Mouse (Mus musculus): Measurements from ENCODE around the gene Asap3. TPM values are rescaled to one million over a fixed set of nuclear protein-coding genes. Genes with fewer than 3 reads are reported as not detected.

The Asap3 gene
- total RNA-seq, 2 experiments from 2014 or later = 3.1 to 3.2 TPM

DNA sequence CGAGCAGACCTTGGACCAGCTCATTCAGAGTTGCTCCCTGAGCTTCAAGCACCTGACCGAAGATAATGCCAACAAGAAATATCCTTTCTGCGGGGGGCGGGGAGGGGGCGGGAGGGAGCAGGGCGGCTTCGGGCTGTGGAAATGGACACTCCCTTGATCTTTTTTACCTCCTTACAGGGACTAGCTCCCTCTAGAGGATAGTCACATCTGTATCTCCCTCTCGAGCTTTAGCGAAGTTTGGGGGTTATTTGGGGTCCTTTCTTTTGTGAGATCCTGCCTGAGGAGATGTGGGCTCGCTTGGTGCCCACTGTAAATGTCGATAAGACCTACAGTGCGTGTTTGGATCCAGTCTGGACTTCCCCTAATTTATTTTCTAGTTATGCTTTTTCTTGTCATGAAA, 24.8 kb upstream of the Asap3 start:
- no peak for DNase-seq

DNA sequence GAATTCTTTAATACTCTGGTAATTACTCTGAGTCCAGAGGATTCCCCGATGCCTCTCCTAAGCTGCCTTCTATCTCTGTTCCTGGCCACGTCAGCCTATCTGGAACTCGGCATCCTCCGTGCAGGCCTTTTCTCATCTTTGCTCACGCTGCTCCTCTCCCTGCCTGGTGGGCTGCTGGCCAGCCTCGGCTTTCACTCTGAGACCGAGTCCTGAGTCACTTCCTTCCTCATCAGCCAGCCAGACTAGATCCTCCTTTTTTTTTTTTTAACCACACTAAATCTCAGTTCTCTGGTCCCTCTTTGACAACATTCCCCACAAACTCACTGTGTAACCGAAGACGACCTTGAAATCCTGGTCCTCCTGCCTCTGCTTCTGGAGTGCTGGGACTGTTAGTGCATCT, 20.8 kb upstream of the Asap3 start:
- DNase-seq = no peak

DNA sequence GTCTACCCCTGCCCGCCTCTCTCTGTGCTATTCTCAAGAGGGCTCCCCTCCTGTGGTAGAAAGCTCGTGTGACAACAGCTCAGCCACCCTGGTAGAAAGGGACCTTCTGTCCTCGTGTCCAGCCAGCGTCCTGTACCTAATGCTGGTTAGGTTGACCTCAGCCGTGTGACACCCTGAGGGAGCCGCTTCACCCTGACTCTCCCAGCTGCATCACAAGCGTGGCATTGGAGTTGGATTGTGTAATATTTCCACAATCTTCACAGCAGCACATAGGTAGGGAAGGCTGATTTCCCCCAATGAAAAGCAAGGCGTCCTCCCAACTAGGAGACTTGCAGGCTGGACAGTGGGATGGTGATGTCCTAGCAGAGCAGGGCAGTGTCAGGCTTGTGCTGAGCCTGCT, 19.9 kb upstream of the Asap3 start:
- DNase-seq = no peak

DNA sequence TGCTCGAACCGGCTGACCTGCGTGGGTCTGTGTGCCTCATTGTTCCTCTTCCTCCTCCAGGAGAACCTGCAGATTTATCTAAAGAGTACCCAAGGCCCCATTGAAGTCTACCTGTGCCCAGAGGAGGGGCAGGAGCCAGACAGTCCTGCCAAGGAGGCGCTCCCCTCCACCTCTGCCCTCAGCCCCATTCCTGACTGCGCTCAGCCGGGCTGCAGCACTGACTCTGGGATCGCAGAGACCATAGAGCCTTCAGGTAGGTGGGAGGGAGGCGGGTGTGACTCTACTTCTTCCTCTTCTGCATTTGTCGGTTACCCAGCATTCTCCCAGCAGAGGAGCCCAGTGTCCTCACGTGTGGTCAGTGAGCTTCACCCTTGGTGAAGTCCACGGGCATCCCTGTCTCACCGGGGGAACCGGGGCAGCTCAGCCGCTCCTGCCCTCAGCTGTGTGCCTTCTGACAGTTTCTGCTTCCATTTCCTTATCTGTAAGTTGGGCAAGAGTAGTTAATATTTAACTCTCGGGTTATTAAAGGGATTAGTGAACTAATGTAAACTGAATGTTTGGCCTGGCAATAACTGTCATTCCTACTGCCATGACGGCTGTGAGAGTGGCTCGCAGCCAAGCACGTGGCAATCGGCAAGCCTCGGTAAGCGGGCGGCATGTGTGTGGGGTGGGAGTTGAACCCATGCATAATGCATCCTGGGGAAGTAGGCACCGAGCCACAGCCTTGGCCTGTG, 19.3 kb upstream of the Asap3 start:
- no peak for DNase-seq

DNA sequence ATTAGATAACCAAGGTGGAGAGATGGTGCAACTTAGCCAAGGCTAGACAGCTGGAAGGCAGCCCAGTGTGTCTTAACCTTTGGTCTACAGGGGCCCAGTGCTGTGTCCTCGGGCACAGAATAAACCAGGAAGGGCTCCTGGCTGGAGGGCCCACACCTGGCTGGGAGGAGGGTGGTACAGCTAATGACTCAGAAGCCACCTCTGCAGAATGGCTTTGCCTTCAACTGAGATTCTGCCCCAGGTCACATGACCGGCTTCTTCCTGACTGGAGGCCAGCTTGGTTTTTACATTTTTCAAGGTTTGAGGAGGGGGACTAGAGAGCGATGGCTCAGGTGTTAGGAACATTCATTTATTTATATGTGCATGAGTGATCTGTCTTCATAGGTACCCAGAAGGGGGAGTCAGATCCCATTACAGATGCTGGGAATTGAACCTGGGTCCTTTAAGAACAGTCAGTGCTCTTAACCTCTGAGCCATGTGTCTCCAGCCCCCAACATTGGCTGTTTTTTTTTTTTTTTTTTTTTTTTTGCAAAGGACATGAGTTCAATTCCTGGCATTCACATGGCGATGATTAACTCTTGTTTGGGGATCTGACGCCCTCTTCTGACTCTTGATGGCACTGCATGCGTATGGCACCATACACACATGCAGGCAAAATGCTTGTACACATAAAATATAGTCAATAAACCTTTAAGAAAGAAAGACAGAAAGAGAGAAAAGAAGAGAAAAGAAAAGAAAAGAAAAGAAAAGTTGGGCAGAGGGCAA, 17.0 kb upstream of the Asap3 start:
- DNase-seq = no peak

DNA sequence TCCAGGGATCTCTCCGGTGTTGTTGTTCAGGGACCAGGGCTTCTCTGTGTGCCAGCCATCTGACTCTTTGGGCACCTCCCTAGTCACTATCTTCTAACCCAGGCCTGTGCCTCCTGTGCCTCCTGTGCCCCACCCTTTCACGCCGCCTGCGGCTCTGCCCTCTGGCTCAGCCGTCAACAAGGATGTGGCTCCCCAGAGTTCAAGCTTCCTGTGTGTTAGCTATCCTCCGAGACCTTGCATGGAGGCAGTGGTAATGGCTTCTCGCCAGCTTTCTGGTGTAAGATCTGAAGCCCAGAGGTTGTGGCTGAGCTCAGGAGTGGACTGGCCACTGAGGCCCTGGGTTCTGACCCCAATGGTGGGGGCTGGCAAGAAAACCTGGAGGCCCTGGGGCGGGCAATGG, 16.3 kb upstream of the Asap3 start:
- no peak for DNase-seq

DNA sequence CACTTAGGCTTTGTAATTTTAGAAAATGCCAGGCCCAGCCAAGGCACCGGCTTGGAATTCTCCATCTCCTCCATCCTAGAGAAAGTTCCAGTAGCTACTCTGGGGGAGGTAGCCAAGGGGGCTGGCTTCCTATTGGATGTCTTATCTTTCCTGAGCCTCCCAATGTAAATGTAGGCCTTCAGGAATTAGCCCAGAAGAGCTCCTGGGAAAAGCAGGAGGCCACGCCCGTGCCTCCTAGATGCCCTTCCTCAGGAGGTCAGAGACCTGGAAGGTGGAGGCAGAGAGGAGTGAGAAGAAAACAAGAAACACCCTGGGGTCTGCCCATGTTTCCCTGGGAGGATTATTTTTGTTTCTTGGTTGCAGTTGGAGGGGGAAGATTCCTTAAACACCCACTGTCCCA, 12.6 kb upstream of the Asap3 start:
- no peak for DNase-seq

DNA sequence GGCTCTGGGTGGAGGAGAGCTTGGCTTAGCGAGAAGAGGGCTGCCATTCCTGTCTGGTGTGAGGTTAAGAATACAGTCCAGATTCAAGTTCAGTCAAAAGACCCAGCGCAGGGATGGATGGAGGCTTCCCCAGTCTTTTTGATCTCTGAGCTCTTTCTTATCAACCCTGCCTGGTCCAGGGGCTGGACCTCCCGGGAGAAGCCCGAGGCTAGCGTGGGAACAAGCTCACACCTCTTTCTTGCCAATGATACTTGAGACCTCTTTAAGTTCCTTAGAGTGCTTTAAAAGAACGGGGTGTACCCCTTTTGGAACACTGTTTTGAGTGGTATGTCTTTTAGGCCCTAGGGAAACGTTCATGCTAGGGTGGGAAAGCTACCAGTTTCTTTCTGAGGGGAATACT, 11.1 kb upstream of the Asap3 start:
- no peak for DNase-seq

DNA sequence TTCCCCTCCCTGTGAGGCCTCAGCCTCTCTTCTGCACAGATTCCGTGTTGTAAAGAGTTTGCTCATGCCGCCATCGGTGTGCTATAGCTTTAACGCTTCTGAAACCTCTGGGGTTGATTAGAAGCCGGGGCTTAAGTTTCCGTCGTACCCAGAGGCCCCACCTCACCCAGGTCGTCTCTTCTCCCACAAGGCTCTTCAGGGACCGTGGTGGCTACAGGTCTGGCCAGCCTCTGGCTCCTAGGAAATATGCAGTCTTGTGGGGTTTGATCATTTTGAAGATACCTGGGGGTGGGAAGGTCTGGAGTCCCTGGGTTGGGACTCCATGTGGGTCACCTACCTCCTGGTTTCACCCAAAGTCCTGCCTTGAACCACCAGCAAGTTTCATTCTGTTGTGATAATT, 10.5 kb upstream of the Asap3 start:
- no peak for DNase-seq

DNA sequence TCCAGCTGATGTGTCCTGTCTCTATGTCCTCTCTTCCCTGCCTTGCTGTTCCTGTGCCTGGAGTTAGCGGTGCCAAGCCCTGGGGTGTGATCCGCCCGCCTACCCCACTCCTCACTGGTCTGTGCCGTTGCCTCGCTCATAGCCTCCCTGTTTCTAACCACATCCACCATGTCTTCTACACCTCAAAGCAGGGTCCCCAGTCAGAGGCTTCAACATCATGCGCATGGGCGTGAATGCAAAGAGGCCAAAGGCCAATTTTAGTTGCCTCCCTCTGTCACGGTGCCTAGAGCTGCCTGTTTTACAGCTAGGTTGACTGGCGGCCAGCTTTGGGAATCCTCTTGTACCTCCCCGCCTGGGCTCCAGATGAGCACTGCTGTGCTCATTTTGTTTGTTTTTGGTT, 10.0 kb upstream of the Asap3 start:
- DNase-seq = no peak

DNA sequence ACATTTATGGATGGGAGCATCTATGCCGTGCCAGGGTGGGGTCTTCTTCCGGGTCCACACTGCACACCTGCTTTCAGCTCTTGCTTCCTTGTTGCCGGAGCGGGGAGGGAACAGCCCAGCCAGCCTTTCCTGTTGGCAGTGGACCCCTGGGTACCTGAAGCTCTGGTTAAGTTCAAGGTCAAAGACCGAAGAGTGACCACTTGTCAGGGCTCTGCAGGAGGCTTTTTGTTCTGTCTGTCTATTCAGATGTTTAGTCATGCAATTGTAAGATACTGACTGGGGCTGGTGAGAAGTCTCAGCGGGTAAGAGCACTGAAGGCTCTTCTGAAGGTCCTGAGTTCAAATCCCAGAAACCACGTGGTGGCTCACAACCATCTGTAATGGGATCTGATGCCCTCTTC, 7.3 kb upstream of the Asap3 start:
- DNase-seq = no peak

DNA sequence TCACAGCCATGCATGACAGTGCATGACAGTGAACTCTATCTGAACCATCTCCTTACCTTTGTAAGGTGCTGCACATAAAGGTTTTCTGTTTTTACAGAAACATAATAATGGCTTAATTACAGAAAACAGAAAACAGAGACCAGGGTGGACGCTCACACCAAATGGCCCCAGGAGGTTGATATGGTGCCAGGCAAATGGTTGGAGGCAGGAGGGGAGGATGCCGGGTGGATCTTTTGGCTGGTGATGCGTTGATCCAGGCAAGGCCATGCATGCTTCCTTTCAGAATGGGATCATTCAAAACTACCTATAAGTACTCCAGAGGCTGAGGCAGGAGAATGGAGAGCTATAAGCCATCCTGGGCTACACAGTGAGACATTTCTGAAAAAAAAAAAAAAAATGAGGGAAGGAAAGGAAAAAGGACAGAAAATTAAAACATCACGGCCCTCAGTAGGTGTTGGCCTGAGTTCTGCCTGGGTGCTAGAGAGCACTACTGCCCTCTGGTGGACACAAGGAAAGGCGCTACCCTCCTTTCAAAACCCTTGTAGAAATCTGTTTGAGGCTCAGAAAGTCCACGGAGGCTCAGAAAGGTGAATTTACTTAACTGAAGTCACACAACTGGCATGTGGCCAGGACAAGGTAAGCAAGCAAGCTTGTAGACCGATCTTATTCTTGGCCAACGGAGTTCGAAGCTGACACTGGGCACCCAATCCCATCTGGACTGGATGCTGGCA, 6.4 kb upstream of the Asap3 start:
- DNase-seq = peak in 1 of 2 experiments; percentile 24

DNA sequence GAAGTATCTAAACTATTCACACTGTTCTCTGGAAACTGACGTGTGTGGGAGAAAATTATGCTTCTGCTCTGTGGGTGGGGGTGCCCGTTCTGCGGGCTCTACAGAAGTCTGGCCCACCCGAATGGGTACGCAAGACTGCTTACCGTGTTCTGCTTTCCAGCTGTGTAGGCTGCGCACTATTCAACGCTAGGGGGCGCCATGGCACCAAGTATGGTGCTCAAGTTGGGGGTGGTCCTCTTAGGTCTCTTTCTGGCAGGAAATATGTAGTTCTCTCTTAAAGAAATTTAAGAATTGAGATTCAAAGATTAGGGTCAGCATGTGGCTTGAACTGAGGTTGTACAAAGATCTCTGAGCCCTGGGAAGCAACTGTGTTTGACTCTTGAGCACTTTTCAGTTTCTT, 3.7 kb upstream of the Asap3 start:
- DNase-seq = peak; percentile 49 to 57

DNA sequence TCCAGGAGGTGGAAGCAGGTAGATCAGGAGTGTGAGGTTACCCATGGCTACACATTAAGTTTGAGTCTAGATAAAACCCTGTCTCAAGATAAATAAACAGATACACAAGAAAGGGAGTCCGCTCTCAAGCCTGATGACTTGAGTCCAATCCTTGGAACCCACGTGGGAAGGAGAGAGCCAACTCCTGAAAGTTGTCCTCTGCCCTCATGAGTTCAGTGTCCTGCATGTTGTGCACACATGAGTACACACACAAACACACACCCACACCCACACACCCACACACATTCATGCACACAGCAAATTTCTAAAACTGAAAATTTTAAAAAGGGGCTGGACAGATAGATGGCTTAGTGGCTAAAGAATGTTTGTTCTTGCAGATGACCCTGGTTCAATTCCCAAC, 1.4 kb upstream of the Asap3 start:
- DNase-seq = no peak

DNA sequence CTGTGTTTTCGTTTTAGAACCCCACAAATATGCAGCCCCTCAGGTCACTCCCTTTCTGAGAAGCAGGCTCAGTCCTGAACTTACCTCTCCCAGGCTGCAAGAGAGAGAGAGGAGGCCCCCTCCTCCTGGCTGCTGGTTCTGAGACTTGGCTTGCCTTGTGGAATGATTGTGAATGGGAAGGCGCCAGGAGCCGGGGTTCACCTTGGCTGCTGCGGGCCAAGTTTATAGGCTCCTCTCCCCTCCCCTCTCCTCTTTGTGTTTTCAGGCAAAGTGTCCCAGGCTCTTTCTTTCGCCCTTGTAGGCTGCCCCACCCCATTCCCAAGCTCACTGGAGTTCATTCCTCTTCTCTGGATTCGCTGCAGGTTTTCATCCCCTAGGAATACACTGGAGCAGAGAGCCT, 778 bp downstream of the Asap3 start:
- no peak for DNase-seq

DNA sequence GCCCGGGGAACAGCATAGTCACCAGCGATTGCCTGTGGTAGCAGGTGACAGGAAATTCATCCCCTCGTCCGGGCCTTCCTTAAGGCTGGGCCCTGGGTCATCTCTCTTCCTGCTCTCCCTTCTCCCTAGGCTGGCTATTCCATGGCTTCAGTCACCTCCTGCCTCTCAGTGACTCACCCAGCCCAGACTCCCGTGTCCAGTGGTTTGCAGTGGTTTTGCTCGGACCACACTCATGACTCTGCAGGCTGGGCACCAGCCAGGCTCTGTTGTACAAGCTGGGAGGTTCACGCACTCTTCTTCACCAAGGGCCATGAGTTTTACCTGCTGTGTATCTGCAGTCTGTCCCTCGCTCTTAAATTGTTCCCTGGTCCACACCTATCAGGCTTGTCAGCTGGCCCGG, 4.8 kb downstream of the Asap3 start:
- no peak for DNase-seq

DNA sequence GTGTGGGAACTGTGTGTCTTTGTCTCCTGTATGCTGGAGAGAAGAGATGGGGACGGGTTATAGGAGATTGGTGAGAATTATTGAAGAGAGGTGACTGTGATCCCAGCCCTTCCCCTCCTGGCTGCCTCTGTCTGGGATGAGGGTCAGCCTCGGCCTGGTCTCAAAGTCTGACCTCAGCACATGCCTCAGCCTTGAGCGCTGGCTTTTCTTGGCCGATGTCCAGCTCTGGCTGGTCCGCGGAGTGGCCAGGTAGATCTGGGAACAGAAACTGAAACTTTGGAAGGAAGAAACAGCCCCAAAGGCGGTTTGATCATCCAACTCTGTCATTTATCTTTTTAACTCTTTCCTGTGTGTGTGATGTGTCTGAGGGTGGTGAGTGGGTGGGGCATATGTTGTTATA, 7.5 kb downstream of the Asap3 start:
- no peak for DNase-seq

DNA sequence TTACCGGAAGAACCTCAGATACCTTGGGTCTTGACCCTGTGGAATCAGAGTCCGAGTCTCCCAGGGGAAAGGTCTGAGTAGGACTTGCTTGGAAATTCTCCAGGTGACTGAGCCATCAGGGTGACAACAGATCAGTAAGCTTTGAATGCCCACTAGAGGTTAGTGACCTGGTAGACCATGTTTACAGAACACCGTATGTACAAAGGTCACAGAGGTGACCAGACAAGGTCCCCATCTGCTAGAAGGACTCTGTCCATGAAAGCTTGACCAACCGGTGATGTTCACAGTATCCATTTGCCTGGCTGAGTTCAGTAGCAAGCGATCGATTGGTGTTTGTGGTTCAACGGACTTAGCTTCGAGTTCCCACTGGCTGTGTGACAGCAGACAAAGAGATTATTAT, 8.7 kb downstream of the Asap3 start:
- no peak for DNase-seq

DNA sequence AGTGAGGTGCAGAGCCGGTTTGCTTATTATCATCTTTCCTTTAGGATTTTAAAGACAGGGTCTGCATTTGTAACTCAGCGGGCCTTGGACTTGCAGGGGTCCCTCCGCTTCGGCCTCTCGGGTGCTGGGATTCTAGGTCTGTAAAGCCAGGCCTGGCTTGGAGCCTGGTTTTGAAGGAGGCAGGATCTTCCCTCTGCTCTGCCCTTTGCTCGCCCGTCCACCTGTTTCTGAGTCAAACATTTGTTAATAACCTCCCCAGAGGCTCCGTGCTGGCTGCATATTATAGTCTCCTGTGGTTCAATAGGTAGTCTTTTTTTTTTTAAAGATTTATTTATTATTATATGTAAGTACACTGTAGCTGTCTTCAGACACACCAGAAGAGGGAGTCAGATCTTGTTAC, 9.4 kb downstream of the Asap3 start:
- DNase-seq = no peak

DNA sequence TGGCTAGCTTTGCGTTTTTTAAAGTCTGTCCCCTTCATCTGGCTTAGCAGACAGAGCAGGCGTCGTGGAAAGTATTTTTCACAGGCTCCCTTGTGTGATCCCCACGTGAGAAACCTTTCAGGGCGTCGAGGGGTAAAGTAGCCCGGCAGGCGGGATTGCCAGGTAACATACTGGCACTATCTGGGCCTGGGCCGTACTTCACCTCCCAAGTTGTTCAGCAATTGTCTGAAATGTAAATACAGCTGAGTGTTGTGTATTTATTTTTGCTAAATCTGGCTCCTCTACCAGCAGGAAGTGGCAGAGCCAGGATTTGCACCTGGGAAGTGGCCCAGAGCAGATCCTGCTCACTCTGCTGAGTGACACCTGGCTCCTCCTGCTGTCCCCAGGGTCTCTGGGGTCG, 10.9 kb downstream of the Asap3 start:
- DNase-seq = no peak

DNA sequence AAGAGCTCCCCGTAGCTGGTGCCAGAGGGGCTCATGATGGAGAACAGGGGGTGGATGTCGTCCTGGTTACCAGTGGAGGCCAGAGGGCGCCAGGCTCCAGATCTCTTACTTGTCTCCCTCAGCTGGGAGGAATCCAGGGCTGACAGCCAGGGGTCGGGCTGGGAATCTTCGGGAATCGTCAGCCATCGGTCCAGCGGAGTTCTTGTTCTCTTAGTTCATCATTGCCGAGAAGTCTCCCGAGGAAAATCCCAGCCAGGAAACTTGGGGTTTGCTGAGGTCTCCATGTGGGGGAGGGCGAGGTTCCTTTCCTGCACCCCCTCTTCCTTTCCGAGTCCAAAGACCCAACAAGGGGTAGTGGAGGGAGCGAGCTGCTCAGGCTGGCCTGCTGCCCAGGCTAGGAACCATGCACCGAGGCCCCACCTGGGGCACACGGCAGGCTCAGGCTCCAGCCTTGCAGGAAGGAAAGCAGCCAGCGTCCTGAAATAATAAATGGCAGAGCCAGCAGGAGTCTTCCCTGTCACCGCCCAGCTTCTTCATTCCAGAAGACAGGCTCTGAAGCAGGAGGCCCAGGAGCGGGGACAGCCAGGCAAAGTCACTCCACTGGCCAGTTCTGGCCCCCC, 12.5 kb downstream of the Asap3 start:
- DNase-seq = no peak

DNA sequence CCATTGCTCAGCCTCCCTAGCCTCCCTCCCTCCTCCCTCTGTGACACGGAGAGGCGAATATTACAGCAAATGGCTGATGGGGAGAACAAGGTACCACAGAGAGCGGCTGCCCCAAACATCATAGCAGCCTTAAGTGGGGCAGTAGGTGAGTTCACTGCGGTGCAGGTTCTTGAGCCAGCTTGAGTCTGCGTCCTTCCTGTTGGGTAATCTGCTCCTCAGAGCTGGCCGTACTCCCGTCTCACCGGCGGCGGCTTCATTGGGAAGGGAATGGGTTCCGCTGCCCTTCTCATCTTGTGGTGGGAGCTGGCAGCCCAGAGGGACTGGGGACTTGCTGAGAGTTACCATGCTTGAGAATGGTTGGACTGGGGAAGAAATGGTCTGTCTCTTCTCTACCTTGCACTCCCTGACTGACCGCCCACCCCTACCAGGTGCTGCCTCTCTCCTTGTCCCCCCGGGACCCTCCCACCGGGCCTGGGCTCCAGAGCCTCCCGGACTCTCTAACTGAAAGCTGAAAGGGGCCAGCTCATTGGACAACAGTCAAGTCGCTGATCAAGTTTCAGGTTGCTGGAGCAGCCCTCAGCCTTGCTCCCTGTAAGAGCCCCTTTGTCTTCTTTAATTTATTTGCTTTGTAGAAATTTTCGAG, 14.1 kb downstream of the Asap3 start:
- DNase-seq = no peak

Data from layer of hippocampus, postnatal 36 days (tissue).